Mouse (Mus musculus) neural tube, postnatal 0 days (tissue): ENCODE measurements around the gene Dnajc28. TPM values are rescaled to one million over a fixed set of nuclear protein-coding genes. Genes with fewer than 3 reads are reported as not detected.

Source experiments
- polyA plus RNA-seq: library from polyadenylated mRNA; unstranded; fragments of >200 nt; fragmentation: Nextera tagmentation; extraction: Ambion mirVana; gene quantifications from 2 replicates; pipeline ENCODE4 v1.2.1, GENCODE M21; 2015

The Dnajc28 gene
- polyA plus RNA-seq = 4.6 and 5.2 TPM in 2 replicates

DNA sequence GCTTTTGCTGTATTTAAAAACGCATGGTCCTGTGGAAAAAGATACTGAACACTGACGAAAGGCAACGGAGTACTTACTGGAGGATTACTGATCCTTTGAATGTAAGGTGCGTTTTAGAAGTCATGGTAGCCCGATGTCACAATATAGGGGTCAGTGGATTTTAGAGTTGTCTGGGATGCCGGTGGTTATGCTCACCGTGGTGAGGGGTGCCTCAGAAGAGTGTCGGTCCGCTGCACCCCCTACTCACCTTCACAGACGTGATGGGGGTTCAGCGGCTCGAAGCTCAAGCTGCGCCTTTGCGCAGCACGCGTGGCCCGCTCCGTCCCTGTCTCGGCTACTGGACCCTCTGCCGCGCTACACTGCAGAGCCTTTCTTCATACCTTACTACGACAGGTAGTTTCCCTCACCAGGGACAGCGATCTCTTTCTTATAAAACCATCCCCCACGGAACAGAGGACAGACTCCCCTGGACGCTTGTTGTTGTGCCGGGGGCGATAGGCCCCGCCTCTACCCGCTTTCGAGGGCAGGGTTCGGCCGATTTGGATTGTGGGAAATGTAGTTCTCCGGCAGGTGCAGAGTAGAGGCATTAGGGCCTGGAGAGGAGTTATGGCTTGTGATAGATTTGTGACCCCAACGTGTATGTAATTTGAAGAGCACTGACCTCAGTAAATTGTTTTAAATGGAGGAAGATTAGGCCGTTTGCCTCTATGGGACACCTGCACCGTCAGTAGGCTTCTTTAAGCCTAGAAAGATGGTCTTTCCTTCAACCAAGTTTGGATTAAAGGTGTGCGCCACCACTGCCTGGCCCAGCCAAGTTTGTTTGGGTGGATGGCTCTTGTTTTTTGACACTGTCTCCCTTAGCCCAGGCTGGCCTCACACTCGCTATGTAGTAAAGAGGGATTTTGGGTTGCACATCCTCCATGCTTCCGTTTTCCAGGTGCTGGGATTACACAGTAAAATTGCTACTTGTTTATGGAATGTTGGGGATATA lies at the start of gene Dnajc28:
Dnajc28 (minus strand) TSS at position 516 of the 991 bp plus-strand sequence.

GRCm38 (mm10) chr16:91647461-91648219 lies 28.8 kb upstream of the Dnajc28 start, which contains the start of gene Son:
Gene Son (plus strand): TSS chr16:91647506.

DNA sequence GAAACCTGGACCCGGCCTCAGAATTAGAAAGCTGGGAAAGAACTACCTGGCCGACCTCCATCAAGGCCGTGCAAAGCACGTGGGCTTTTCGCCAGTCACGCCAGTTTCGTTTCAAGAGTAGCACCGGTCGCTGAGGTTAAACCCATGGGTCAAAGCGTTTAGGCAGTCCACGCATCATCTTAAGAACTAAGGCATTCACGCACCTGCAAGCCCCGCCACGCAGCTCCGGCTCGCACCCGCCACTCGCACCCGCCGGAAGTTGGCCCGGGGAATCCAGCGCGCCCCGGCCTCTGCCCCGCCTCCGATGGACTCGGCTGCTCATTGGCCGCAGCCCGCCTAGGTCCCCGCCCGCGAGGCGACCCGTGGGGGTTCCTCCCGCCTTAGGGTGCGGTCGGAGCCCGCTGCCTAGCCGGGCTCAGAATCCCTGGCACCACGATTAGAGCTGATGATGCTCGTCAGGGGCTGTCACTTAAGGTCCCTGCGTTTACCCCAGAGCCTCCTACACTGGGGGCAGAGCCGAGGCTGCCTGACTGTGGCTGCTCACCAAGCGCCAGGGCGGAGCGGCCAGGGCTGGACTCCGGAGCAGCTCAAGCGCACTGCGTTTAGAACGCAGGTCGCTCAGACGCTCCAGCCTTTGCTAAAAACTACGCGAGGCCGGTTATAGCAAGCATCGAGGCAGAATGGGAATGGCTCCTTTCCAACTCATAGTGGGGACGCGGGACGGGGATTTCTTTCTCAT lies 28.0 kb upstream of the Dnajc28 start, which contains the start of gene Gart:
Gart (minus strand) TSS at position 272 of the 739 bp plus-strand sequence.

GRCm38 (mm10) chr16:91597672-91598010 lies 21.2 kb downstream of the Dnajc28 start, which contains the start of gene Tmem50b:
Gene Tmem50b (minus strand): TSS chr16:91597800.

Other genes with a start within 250 kb of the Dnajc28 start
- gene Ifnar2, start 246.2 kb downstream of the Dnajc28 start, polyA plus RNA-seq = 48.1 and 52.9 TPM in 2 replicates
- gene Gm21970, start 227.3 kb downstream of the Dnajc28 start, polyA plus RNA-seq = not detected in 2 replicates
- gene Il10rb, start 212.9 kb downstream of the Dnajc28 start, polyA plus RNA-seq = 17.0 and 20.5 TPM in 2 replicates
- gene Ifnar1, start 133.8 kb downstream of the Dnajc28 start, polyA plus RNA-seq = 31.3 and 33.7 TPM in 2 replicates
- 134 and 141 TPM in 2 replicates for gene Ifngr2, start 72.0 kb downstream of the Dnajc28 start, polyA plus RNA-seq
- gene Tmem50b, start 21.2 kb downstream of the Dnajc28 start, polyA plus RNA-seq = 115 and 122 TPM in 2 replicates
- gene Gart, start 27.9 kb upstream of the Dnajc28 start, polyA plus RNA-seq = 45.5 and 47.5 TPM in 2 replicates
- 89.1 and 95.7 TPM in 2 replicates for gene Son, start 28.5 kb upstream of the Dnajc28 start, polyA plus RNA-seq
- gene Donson, start 69.7 kb upstream of the Dnajc28 start, polyA plus RNA-seq = 19.2 and 20.8 TPM in 2 replicates
- 96.0 and 99.4 TPM in 2 replicates for gene Cryzl1, start 109.9 kb upstream of the Dnajc28 start, polyA plus RNA-seq
- gene Itsn1, start 110.3 kb upstream of the Dnajc28 start, polyA plus RNA-seq = 34.9 and 36.4 TPM in 2 replicates